Mouse (Mus musculus) kidney, adult 11 months (tissue): ENCODE data around the gene Ube2r2.

ENCODE experiments used
- DNase-seq: peaks from one replicate; pipeline ENCODE4 v3.0.0; 2022

Ube2r2 gene

GRCm38 (mm10) chr4:41189809-41190208, 54.3 kb downstream of the Ube2r2 start:
- no peak for DNase-seq

GRCm38 (mm10) chr4:41192544-41193512, 57.3 kb downstream of the Ube2r2 start:
- no peak for DNase-seq

- no peak for DNase-seq
These were observed 59.8 kb downstream of the Ube2r2 start for GRCm38 (mm10) chr4:41195328-41195727.

GRCm38 (mm10) chr4:41196861-41197610, 61.5 kb downstream of the Ube2r2 start:
- DNase-seq: no peak

GRCm38 (mm10) chr4:41202135-41202534, 66.6 kb downstream of the Ube2r2 start:
- DNase-seq: no peak

GRCm38 (mm10) chr4:41205751-41206150, 70.2 kb downstream of the Ube2r2 start:
- no peak for DNase-seq

GRCm38 (mm10) chr4:41208050-41208449, 72.5 kb downstream of the Ube2r2 start:
- DNase-seq: no peak

GRCm38 (mm10) chr4:41225412-41225811, 89.9 kb downstream of the Ube2r2 start:
- no peak for DNase-seq

- peak; percentile 17 for DNase-seq
These were observed 90.8 kb downstream of the Ube2r2 start for GRCm38 (mm10) chr4:41226351-41226750.

GRCm38 (mm10) chr4:41235621-41236020, 100.1 kb downstream of the Ube2r2 start:
- DNase-seq: no peak

- no peak for DNase-seq
These were observed 105.4 kb downstream of the Ube2r2 start for GRCm38 (mm10) chr4:41240916-41241315.
